Mouse (Mus musculus): ENCODE data around the gene Rft1. TPM values are rescaled to one million over a fixed set of nuclear protein-coding genes. Genes with fewer than 3 reads are reported as not detected.

Gene Rft1
- total RNA-seq, 1 experiment from 2014 or later: 23.9 TPM

DNA sequence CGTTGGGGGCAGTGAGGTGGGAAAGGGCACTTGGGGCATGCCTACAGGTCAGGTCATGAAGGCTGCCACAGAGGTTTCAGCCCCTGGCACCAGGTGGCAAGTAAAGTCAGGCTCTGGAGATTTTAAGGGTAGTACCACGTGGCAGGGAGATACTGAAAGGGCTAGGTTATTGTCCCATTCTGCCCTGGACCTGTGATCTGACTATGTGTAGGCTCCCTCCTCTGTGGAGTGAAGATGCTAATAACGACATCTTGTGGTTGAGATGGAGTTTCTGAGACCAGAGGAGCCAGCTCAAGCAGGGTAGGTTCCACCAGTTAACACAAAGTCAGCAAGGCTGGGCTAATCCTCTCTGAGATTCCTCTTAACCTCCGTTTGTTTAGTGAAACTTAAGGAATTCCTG is 24.3 kb upstream of the Rft1 start:
- DNase-seq: no peak

DNA sequence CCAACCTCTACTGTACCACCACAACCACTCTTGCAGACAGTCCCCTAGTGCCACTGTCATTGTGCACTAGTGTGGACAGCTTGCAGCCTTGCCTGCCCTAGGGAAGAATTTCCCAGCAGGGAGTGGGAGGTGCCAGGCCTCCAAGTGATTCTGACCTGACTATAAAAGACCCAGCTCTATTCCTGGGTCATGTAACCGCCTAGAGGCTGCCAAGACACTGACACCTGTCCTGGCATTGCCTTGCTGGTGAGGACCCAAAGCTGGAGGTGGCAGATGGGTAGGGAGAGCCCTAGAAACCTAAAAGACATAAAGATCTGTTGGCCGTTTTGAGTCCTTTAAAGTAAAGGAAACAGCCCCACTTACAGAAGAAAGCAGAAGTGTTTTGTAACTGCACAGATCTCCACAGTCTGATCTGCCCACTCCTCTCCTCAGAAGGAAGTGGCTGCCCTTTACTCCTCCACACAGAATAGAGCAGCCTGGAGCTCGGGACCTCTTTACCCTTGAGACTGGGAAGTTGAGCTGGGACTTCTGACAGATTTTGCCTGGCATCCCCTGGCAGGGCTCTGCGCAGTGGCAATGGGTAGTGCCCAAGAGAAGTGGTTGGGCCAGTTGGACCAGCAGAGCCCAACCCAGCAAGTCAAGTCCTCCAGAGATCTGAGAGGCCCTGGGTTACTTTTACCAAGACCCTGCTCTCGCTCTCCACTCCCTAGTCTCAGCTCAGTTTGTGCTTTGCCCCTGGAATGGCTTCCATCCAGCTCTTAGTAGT is 23.2 kb upstream of the Rft1 start:
- DNase-seq: peak; percentile 49

DNA sequence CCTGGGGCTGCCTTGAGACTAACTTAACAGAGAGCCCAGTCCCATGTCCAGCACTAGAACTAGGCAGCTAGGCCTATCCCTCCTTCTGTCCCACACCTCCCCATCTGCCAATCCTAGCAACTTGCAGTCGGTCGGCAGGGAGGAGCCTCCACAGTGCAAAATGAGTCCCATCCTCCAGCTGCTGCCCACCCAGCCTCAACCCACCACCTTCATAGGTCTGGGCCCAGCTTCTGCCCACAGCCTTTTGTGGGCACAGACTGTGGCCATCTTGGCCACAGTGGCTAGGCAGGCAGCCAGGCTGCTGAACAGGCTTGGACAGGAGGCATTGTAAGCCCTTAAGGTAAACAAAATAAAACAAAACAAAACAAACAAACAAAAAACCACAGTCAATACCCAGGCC is 22.3 kb upstream of the Rft1 start:
- no peak for DNase-seq

DNA sequence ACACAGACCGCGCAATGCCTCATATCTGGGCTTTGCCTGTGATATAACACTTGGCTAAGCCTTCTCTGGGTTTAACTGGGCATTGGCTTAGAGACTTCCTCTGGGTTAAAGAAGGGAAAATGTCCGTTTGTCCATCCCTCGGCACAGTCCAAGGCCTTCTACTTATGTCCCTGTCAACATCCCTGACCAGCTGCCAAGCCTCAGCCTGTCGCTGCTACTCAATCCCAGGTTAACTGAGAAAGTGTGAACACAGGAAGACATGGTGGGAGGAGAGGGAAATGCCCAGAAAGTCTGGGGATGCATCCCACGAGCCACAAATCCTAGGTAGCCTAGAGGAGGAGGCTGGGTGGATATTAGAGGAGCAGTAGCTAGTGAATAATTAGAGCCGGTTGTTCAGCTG is 20.5 kb upstream of the Rft1 start:
- DNase-seq: no peak

DNA sequence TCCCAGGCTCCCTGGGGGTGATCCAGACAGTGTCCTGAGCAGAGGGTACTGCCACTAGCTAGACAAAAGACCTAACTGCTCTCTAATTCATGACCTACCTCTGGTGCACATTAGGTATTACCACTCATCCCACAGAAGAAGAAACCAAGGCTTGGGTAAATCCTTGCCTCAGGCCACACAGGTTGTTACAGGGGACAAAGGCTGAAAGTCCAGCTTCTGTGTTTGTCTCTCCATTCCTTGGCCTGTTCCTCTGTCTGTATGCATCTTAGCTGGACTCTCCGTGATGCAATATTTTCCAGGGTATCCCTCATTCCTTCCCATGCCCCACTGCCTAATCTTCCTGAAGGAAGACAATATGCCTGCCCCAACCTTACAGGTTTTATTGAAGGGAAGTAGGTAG is 19.7 kb upstream of the Rft1 start:
- no peak for DNase-seq

DNA sequence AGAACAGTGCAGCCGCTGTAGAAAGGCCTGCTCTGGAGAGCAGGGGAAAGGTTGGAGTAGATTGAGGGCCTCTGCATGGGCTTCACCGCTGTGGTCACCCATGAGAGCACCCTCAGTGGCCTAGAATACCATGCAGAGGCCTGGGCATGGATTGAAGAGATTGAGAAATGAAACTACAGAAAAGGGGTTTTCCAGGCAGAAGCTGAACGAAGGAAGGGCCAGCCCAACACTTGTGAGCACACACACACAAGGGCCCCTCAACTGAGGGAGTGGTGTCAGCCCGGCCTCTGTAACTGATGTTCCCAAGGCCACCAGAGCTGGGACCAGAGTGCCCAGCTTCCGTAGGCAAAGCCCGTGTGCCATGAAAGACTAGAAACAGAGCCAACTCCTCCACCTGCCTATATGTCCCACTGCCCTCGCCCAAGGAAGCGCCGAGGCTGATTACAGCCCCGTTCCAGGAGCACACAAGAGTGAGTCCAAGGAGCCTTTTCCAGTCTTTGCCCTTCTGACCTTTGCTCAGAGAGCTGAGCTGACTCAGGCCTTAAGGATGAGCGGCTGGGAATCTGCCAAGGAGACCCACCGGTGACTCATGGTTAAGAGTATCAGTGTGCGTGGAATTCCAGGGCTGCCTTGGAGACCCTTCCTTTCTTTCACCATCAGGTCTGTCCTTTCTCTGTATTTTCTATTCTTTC is 18.8 kb upstream of the Rft1 start:
- DNase-seq: peak; percentile 68

DNA sequence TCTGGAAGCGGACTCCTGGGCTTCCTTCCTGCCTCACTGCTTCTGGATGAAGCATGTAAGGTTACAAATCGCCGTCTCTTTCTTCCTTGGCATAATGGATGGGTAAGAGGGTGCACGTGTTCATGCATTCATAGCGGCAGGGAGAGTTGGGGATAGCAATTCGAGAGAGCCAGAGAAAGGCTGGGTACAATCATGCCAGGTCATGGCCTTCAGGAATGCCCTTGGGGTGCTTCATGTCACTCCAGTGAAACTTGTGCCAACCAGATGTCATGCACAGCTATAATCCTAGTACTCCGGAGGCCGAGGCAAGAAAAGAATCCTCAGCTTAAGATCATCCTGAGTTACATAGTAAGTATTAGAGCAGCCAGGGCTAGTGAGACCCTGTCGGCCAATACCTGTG is 17.7 kb upstream of the Rft1 start:
- peak; percentile 66 for DNase-seq

DNA sequence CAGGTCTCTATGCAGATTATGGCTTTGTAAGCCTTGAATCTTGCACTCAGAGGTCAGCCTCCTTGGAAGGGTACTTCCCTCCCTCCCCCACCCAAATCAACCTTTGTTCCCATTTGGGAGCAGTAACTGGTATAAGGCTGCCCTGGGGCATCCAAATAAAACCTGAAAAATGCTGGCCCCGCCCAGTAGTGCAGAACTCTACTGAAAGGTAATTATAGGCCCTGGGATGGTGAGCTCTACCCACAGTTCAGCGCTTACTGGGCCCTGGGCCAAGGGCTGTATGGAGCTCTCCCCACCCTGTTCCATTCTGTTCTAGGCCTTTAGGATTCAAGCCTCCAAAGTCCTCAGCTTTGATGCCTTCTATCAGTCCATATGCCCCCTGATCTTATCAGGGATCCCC is 17.1 kb upstream of the Rft1 start:
- DNase-seq: no peak

DNA sequence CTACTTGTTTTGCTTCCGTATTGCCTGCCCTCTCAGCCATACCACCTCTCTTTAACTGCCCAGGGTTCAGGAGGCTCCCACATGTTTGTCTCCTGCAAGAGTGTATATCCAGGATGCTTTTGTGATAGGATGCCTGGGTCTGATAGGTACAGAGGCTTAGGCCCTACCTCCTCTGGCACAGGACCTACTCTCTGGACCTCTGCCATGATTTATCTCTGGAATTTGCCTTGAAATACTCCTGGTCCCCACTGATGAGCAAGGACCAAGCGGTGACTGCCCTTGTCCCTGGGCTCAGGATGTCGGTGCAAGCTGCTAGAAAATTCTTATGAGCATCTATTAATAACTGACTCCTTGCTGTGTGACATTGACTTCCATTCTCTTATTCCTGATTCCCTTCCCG is 16.2 kb upstream of the Rft1 start:
- peak; percentile 80 for DNase-seq

DNA sequence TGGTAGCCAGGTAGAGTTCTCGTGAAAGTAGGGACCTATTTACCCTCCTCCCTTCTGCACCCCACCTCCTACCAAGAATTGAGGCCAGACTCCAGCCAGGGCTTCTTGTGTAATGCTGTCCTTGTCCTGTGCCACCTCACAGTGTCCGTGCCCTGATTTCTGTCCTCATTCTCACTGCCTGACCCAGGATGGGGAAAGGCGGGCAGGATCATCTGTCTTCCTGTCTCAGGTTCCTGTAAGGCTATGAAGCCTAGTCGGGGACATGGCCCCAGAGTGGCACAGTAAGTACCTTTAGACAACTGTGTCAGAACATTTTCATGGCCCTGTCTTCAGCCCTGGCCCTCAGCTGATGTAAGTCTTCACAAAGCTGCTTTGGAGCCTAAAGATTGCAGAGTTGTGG is 15.5 kb upstream of the Rft1 start:
- peak; percentile 69 for DNase-seq

DNA sequence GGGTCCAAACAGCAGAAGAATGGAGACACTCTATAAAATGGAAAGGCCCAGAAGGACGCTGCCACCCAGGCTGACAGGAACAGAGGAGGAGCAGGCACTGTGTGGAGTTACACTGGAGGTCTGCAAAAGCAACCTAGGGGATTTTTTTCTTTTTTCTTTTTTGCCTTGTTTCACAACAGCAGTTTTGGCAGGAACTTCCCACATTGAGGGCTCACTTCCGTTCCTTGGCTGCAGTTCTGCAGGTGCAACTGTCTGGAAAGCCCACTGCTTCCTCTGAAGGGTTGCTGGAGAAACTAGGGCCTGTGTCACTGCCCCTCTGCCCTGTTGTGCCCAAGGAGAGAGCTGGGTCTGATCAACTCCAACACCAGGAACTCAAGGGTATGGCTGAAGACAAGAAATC is 12.4 kb upstream of the Rft1 start:
- no peak for DNase-seq

DNA sequence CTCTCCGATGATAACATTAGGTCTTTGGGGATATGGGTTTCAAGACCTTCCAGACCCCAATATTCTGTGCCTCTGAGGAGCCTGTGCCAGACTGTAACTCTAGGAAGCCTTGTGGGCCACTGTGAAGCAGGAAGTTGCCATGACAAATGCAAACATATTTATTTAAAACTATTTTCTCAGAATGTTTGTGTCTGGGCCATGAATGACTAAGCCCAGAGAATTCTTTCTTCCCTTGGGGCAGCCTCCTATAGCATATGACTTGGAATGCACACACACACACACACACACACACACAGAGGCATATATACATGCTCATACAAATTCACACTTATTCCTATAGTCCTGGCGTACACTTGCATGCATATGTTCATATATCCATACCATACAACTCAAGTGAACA is 10.1 kb upstream of the Rft1 start:
- no peak for DNase-seq

DNA sequence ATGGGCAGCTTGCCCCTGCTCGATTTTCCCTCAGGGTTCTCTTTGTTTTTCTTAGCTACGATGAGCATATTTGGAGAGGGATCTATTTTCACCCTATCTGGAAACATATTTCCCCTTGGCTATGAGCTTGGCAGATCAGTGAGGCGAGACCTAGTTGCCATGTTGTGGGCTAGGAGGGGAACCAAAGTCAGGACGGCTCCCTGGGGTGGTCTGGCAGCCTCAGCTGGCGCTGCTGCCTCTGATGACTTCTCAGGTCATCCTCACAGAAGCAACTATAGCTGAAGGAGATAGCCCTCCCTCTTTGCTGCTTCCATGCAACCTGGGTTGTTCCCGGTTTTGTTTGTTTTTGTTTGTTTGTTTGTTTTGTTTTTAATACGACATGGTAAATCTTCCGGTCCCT is 9.1 kb upstream of the Rft1 start:
- no peak for DNase-seq

DNA sequence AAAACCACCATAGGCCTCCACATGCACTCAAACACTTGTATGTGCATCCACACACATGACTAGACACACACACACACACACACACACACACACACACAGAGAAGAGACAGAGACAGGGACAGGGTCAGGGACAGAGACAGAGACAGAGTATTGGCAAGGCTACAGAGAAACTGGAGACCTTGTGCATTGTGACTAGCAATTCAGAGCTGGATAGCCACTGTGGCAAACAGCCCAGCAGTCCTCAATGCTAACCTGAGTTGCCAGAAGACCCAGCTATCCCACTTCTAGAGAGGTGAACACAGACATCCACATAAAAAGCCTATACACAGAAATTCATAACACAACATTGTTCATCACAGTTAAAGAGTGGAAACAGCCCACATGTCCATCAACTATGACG is 7.7 kb upstream of the Rft1 start:
- DNase-seq: peak; percentile 55

DNA sequence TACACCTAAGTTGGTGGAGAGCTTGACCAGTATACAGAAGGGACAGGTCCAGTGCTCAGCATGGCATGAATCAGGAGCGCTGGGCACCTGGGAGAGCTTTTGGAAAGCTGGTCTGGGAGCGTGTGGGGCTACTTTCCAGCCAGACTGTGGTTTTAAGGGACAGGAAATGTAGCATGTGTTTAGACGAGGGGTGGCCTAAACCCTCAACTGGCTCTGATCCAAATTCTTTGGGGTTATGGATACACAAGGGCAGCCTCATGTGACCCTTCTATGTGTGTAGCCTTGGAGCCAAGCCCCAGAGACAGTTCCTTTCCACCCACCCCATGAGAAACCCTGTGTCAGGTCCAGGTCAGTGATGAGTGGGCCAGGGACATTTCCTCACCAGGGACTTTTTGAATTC is 5.7 kb upstream of the Rft1 start:
- no peak for DNase-seq

DNA sequence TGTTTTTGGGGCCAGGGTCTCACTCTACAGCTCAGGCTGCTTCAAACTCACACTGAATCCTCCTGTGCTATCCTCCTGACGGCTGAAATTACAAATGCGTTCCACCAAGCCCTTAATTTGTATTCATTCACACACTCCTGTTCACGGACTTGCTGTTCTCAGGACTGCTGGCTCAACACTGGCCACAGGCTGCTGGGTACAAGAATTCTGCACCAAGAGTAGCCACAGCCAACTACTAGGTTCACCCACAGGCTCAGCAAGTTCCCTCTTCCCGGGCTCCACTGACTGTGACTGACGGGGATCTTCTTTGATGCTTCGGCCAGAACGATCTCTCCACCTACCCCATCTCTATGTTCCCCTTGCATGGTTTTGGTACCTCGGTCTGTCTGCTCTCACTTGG is 4.4 kb upstream of the Rft1 start:
- DNase-seq: no peak

DNA sequence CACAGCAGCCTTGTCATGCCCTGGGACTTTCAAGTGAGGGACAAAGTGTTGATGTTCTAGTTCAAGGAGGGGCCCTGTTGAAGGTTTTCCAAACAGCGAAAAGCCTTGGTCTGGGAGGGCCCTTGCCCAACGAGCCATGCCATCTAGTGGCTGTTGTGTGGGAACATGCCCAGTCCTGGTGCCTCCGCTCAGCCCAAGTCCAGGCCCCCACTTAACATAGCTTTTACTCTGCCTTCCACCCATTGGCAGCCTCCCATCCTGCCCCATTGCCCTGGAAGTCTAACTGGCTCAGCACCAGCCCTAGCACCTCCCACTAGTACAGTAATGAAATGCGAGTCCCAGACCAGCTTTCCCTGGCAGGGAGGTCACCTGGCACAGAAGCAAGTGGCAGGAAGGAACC is 3.2 kb upstream of the Rft1 start:
- peak; percentile 94 for DNase-seq

DNA sequence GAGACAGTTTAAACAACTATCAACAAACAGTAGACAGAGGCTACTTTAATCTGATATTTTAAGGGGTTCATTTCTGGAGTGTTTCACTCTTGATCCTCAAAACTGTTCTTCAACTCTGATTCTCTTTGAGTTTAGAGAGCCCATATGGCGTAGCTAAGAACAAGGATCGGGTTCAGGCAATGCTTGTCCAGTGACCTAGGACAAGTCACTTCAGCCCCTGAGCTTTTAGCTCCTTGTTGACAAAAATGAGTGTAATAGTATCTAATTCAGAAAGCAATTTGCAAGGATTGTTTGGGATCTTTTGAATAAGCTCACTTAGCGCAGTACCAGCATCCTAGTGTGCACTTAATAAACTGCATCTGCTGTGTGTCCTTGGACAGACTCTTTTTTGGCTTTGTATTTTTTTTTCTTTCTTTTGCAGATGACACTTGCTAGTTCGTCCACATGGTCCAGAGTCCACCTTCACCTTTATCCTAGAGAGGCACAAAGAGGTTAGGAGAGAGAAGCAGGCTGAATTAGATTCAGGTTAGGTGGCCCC is 600 bp downstream of the Rft1 start:
- DNase-seq: no peak

DNA sequence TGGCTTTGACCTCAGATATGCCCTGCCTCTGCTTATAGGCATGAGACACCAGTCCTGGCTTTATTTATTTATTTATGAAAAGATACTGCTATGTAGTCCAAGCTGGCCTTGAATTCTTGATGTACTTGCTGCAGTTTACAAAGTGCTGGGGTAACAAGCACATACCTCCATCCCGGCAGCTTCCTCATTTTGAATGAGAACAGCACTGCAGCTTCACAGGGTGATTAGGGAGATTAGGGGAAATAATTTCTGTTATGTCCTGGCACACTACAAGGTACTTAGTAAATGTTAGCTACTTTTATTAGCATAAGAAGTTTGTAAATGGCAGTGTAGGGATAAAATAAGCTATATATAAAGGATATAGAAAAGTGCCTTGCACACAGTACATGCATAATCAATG is 1.4 kb downstream of the Rft1 start:
- DNase-seq: no peak

DNA sequence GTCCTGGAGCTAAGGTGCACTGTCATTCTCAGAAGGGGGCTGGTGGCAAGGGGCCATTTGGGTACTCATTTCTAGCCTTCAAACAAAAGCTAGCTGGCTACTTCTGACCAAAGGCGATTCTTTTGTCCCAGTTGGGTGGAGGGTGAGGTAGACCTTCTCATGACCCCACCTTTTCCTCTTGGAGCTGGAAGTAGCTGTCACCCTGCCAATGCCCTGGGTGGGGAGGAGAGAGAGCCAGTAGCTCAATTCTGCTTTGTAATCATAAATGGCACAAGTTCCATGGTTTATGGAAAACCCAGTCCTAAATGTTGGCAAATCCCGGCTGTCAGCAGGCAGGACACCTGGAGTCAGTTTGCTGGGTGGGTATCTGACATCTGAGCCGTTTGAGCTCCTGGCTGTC is 11.9 kb downstream of the Rft1 start:
- DNase-seq: no peak

DNA sequence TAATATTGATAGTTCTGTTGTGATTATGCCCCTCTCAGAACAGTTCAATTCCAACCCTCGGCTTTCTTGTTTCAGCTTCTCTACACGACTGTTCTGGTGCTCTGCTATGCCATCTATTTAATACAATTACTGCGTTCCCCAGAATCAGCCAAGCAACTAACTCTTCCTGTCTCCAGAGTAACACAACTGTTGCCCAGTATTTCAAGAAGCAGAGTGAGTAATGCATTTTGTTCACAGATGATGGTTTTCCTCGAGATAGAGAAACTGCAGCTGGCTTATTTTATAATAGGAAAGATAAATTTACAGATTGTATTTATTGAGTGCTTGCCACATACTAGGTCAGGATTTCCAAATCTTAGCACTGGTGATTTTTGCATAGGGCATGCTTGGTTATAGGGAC is 12.4 kb downstream of the Rft1 start:
- DNase-seq: no peak

DNA sequence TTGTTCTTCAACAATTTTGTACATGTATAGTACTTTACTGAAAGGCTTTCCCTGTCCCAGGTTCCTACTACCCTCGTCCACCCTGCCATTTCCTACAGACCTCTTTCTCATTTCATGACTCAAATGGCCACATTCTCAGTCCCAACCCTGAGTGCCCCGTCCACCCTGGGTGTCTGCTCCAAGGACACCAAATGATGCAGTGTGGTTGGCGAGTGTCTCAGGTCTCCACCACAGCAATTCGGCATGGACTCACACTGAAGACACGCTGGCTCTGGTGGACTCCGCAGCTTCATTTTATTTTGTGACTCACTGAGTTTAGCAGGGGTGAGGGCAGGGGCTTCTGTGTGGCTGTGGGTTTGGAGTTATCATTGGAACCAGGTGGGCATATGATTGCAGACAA is 16.0 kb downstream of the Rft1 start:
- peak; percentile 70 for DNase-seq

DNA sequence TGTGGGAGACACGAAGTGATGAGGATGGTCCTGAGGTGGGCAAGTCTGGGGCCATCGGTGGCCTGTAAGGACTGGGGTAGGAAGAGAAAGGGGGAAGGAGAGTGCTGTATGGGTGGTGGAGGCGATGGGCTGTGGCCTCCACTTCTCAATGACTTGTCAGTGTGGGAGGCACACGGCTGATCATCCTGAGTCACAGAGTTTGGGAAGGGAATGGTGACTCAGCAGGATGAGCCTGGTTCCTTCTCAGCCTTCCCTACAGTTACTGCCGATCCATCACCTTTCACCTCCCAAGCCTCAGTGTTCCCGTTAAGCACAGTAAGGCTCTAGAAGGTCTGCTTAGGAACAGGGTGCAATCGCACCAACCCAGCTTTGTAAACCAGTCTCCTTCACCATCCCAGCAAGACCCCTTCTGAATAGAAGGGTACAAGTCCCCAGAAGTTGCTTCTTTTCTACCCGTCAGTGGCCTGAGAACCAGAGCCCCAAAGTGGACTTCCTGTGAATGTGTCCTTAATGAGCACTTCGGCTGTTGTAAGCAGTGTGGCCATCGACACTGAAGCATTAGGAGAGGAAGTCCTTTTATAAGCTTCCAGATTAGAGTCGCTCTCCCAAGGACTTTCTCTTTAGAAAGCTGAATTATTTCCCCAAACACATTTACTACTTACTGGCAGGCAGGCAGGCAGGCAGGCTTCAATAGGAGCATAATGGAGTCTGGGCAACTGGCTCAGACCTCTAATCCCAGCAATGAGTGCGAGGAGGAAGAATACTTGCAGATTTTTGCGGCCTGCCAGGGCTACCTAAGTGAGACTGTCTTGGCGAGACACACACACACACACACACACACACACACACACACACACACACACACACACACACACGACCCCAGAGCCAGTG is 17.2 kb downstream of the Rft1 start:
- DNase-seq: peak; percentile 65
